Mouse (Mus musculus): ENCODE results near the gene Magt1. TPM values are rescaled to one million over a fixed set of nuclear protein-coding genes. Genes with fewer than 3 reads are reported as not detected.
A peak's percentile ranks its signal among the peaks of the same experiment; 100 is the strongest.

Gene Magt1
- polyA plus RNA-seq (2012; rRNA removed), result 4.5 and 7.9 TPM in 2 replicates

GRCm38 (mm10) chrX:106011465-106012159 lies at the start of gene Magt1:
Gene Magt1, minus strand, starts transcription at chrX:106011906.
- WGBS, result 31% methylated on average over 45 of the region's 45 CpGs
- H3K4me1 ChIP-seq (ENCODE audit: control insufficient read depth, insufficient read depth, low read length), result no peaks in the 10 kb centered on the region
- H3K4me3 ChIP-seq (replicated peaks; ENCODE audit: extremely low read depth, low read depth, low read length), result peak within 1 kb of the TSS; percentile 90
- peak; percentile 77 for DNase-seq
- no peak for TF ChIP-seq CTCF (IDR thresholded peaks at IDR 0.05; ENCODE audit: insufficient read depth, low read length)
- TF ChIP-seq POLR2A (IDR thresholded peaks at IDR 0.05; ENCODE audit: borderline replicate concordance, extremely low read depth, low read depth, low read length), result peak; percentile 80; the same call in 1 of the 2 replicates

- no peak for DNase-seq
- no peak overlapping the region for H3K4me3 ChIP-seq (replicated peaks; ENCODE audit: extremely low read depth, low read depth, low read length)
- WGBS, result 44% methylated on average over 1 of the region's 1 CpGs
- H3K4me1 ChIP-seq (ENCODE audit: control insufficient read depth, insufficient read depth, low read length), result peaks cover 11% of the 10 kb centered on the region
- TF ChIP-seq CTCF (IDR thresholded peaks at IDR 0.05; ENCODE audit: insufficient read depth, low read length), result no peak
- TF ChIP-seq POLR2A (IDR thresholded peaks at IDR 0.05; ENCODE audit: borderline replicate concordance, extremely low read depth, low read depth, low read length), result no peak
Observed at GRCm38 (mm10) chrX:106048191-106048590, 36.5 kb upstream of the Magt1 start.

GRCm38 (mm10) chrX:106045928-106046327 lies 34.2 kb upstream of the Magt1 start:
- no peak for TF ChIP-seq CTCF (IDR thresholded peaks at IDR 0.05; ENCODE audit: insufficient read depth, low read length)
- no peak for TF ChIP-seq POLR2A (IDR thresholded peaks at IDR 0.05; ENCODE audit: borderline replicate concordance, extremely low read depth, low read depth, low read length)
- Histone ChIP-seq H3K4me3 (replicated peaks; ENCODE audit: extremely low read depth, low read depth, low read length) (no peak overlapping the region), H3K4me1 (ENCODE audit: control insufficient read depth, insufficient read depth, low read length) (peaks cover 11% of the 10 kb centered on the region)
- no peak for DNase-seq
- 51% methylated on average over 9 of the region's 9 CpGs for WGBS

GRCm38 (mm10) chrX:106045455-106045854 lies 33.7 kb upstream of the Magt1 start:
- WGBS, result 56% methylated on average over 2 of the region's 2 CpGs
- Histone ChIP-seq H3K4me1 (ENCODE audit: control insufficient read depth, insufficient read depth, low read length) (peaks cover 11% of the 10 kb centered on the region), H3K4me3 (replicated peaks; ENCODE audit: extremely low read depth, low read depth, low read length) (no peak overlapping the region)
- no peak for DNase-seq
- TF ChIP-seq CTCF (IDR thresholded peaks at IDR 0.05; ENCODE audit: insufficient read depth, low read length) (no peak), POLR2A (IDR thresholded peaks at IDR 0.05; ENCODE audit: borderline replicate concordance, extremely low read depth, low read depth, low read length) (no peak)

GRCm38 (mm10) chrX:106043863-106044617 lies 32.3 kb upstream of the Magt1 start:
- no peak overlapping the region for H3K4me3 ChIP-seq (replicated peaks; ENCODE audit: extremely low read depth, low read depth, low read length)

GRCm38 (mm10) chrX:106037185-106037752 lies 25.6 kb upstream of the Magt1 start:
- DNase-seq, result no peak
- WGBS, result 73% methylated on average over 3 of the region's 3 CpGs
- Histone ChIP-seq H3K4me1 (ENCODE audit: control insufficient read depth, insufficient read depth, low read length) (peaks cover 9% of the 10 kb centered on the region), H3K4me3 (replicated peaks; ENCODE audit: extremely low read depth, low read depth, low read length) (no peak overlapping the region)
- no peak for TF ChIP-seq POLR2A (IDR thresholded peaks at IDR 0.05; ENCODE audit: borderline replicate concordance, extremely low read depth, low read depth, low read length)
- no peak for TF ChIP-seq CTCF (IDR thresholded peaks at IDR 0.05; ENCODE audit: insufficient read depth, low read length)

More at GRCm38 (mm10) chrX:106043863-106044617, 32.3 kb upstream of the Magt1 start:
- no peak for TF ChIP-seq CTCF (IDR thresholded peaks at IDR 0.05; ENCODE audit: insufficient read depth, low read length)
- no peak for TF ChIP-seq POLR2A (IDR thresholded peaks at IDR 0.05; ENCODE audit: borderline replicate concordance, extremely low read depth, low read depth, low read length)
- DNase-seq, result no peak
- WGBS, result 37% methylated on average over 8 of the region's 8 CpGs
- H3K4me1 ChIP-seq (ENCODE audit: control insufficient read depth, insufficient read depth, low read length), result peaks cover 11% of the 10 kb centered on the region

GRCm38 (mm10) chrX:106035727-106036126 lies 24.0 kb upstream of the Magt1 start:
- H3K4me1 ChIP-seq (ENCODE audit: control insufficient read depth, insufficient read depth, low read length), result peaks cover 9% of the 10 kb centered on the region
- DNase-seq, result no peak
- H3K4me3 ChIP-seq (replicated peaks; ENCODE audit: extremely low read depth, low read depth, low read length), result no peak overlapping the region
- WGBS, result 54% methylated on average over 2 of the region's 2 CpGs
- TF ChIP-seq POLR2A (IDR thresholded peaks at IDR 0.05; ENCODE audit: borderline replicate concordance, extremely low read depth, low read depth, low read length) (no peak), CTCF (IDR thresholded peaks at IDR 0.05; ENCODE audit: insufficient read depth, low read length) (no peak)

- DNase-seq, result no peak
- H3K4me1 ChIP-seq (ENCODE audit: control insufficient read depth, insufficient read depth, low read length), result peaks cover 5% of the 10 kb centered on the region
- no peak overlapping the region for H3K4me3 ChIP-seq (replicated peaks; ENCODE audit: extremely low read depth, low read depth, low read length)
- no peak for TF ChIP-seq POLR2A (IDR thresholded peaks at IDR 0.05; ENCODE audit: borderline replicate concordance, extremely low read depth, low read depth, low read length)
- no peak for TF ChIP-seq CTCF (IDR thresholded peaks at IDR 0.05; ENCODE audit: insufficient read depth, low read length)
Observed at GRCm38 (mm10) chrX:106031124-106031523, 19.4 kb upstream of the Magt1 start.

GRCm38 (mm10) chrX:106030176-106030575 lies 18.5 kb upstream of the Magt1 start:
- no peak overlapping the region for H3K4me3 ChIP-seq (replicated peaks; ENCODE audit: extremely low read depth, low read depth, low read length)
- WGBS, result 68% methylated on average over 5 of the region's 5 CpGs
- TF ChIP-seq POLR2A (IDR thresholded peaks at IDR 0.05; ENCODE audit: borderline replicate concordance, extremely low read depth, low read depth, low read length), result no peak
- TF ChIP-seq CTCF (IDR thresholded peaks at IDR 0.05; ENCODE audit: insufficient read depth, low read length), result no peak
- DNase-seq, result no peak
- peaks cover 3% of the 10 kb centered on the region; the same call in 1 of the 2 replicates for H3K4me1 ChIP-seq (ENCODE audit: control insufficient read depth, insufficient read depth, low read length)
